Mouse (Mus musculus) liver, embryonic 13.5 days (tissue): ENCODE results near the gene Fggy. TPM values are rescaled to one million over a fixed set of nuclear protein-coding genes. Genes with fewer than 3 reads are reported as not detected.

Source experiments
- ATAC-seq: fragments of 200-750 bp; cut with Nextera tagmentation; 2 replicates; pipeline ENCODE4 v1.8.0; 2017; ENCODE audit warnings: low read depth, mild to moderate bottlenecking, moderate number of reproducible peaks, moderate library complexity
- DNase-seq: peaks from one replicate; pipeline ENCODE4 v3.0.0; 2022
- H3K27ac ChIP-seq: fragments of 300-500 bp; sonication (generic); 2 replicates; pipeline ENCODE4 v1.5.1; 2015; ENCODE audit warnings: moderate library complexity, mild to moderate bottlenecking, inconsistent platforms
- H3K27me3 ChIP-seq: fragments of 300-500 bp; sonication (generic); 2 replicates; pipeline ENCODE4 v1.6.1; 2015; ENCODE audit warnings: mild to moderate bottlenecking, inconsistent platforms
- H3K36me3 ChIP-seq: fragments of 300-500 bp; sonication (generic); 2 replicates; pipeline ENCODE4 v1.6.1; 2015; ENCODE audit warnings: mild to moderate bottlenecking, inconsistent platforms
- H3K4me1 ChIP-seq: fragments of 300-500 bp; sonication (generic); replicated peaks from 2 replicates; pipeline ENCODE4 v1.6.1; 2015; ENCODE audit warnings: inconsistent platforms
- H3K4me2 ChIP-seq: fragments of 300-500 bp; sonication (generic); 2 replicates; pipeline ENCODE4 v1.6.1; 2015; ENCODE audit warnings: inconsistent platforms, mild to moderate bottlenecking, moderate library complexity
- H3K4me3 ChIP-seq: fragments of 300-500 bp; sonication (generic); replicated peaks from 2 replicates; pipeline ENCODE4 v1.5.1; 2015; ENCODE audit warnings: mild to moderate bottlenecking, inconsistent platforms
- H3K9ac ChIP-seq: fragments of 300-500 bp; sonication (generic); 2 replicates; pipeline ENCODE4 v1.6.1; 2015; ENCODE audit warnings: mild to moderate bottlenecking, inconsistent platforms
- H3K9me3 ChIP-seq: fragments of 300-500 bp; sonication (generic); replicated peaks from 2 replicates; pipeline ENCODE4 v1.6.1; 2016; ENCODE audit warnings: inconsistent platforms
- WGBS: fragments of 180-500 bp; shearing (Covaris S2); methylation state at CpG from one replicate; pipeline ENCODE4 v1.1.7; 2015; ENCODE audit not compliant: insufficient replicate concordance; 5-methylcytosine and 5-hydroxymethylcytosine counted together
- polyA plus RNA-seq: library from polyadenylated mRNA; unstranded; fragments of >200 nt; fragmentation: Nextera tagmentation; extraction: Ambion mirVana; gene quantifications from 2 replicates; pipeline ENCODE4 v1.2.1, GENCODE M21; 2015

The Fggy gene
- polyA plus RNA-seq: 13.9 and 14.8 TPM in 2 replicates

DNA sequence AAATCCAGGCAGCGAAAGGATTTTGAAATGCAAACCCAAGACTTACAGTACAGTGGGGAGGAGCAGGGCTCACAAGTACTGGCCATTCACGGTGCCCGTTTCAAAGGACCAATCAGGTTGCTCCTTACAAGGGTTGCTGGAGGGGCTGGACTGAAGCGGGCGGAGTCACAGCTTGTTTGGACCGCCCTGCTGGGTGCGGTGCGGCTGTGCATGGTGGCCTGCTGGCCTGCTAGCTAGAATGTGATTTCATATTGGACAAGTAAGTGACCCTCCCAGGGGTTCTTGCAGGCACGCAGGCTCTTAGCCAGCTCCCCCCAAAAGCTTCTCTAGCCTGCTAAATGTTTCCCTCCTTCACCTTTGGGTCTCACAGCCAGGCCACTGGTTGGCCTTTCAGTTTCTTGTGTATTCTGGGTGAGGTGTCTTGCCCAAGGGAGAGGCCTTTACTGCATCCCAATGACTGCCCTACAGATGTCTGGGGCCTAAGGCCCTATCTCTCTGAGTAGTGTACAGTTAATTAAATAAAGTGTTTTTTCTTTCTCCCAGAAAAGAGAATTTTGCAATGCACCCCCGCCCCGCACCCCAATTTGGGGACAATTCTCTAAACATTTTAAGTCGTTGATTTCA lies at the start of gene Fggy:
Fggy (plus strand) TSS at position 175 of the 624 bp plus-strand sequence.
- DNase-seq (peak; percentile 83), ATAC-seq (peak; percentile 100)
- H3K36me3 ChIP-seq: no peaks in the 10 kb centered on the region
- peak within 1 kb of the TSS; percentile 51; the same call in 1 of the 2 replicates for H3K27ac ChIP-seq
- H3K4me2 ChIP-seq: peak within 1 kb of the TSS; percentile 58
- H3K4me1 ChIP-seq: peaks cover 12% of the 10 kb centered on the region
- no peaks in the 10 kb centered on the region for H3K27me3 ChIP-seq
- H3K4me3 ChIP-seq: peak within 1 kb of the TSS; percentile 48
- peak within 1 kb of the TSS; percentile 31 for H3K9ac ChIP-seq
- 27% methylated on average over 12 of the region's 12 CpGs for WGBS
- H3K9me3 ChIP-seq: no peaks in the 10 kb centered on the region

DNA sequence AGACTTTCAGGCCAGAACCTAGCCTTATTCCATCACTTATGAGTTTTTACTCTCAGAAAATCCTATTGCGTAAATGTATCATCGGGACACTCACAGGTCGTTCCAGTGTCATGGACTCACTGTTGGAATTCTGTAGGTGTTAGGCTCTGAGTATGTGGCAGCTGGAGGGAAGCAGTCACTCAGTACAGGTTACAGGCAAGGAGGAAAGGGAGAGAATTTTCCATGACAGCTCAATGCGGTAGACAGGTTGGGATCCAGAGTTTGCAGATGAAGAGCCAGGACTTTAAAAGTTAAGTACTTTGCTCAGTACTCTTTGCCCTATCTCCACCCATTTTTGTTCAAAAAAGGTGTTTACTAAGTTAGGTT lies 49.4 kb upstream of the Fggy start:
- WGBS: 78% methylated on average over 4 of the region's 4 CpGs
- no peak overlapping the region for H3K9ac ChIP-seq
- ATAC-seq (no peak), DNase-seq (no peak)
- H3K4me2 ChIP-seq: no peak overlapping the region
- no peaks in the 10 kb centered on the region for H3K27me3 ChIP-seq
- no peak overlapping the region for H3K27ac ChIP-seq
- H3K36me3 ChIP-seq: no peaks in the 10 kb centered on the region
- no peak overlapping the region for H3K4me3 ChIP-seq
- H3K4me1 ChIP-seq: no peaks in the 10 kb centered on the region
- H3K9me3 ChIP-seq: no peaks in the 10 kb centered on the region

DNA sequence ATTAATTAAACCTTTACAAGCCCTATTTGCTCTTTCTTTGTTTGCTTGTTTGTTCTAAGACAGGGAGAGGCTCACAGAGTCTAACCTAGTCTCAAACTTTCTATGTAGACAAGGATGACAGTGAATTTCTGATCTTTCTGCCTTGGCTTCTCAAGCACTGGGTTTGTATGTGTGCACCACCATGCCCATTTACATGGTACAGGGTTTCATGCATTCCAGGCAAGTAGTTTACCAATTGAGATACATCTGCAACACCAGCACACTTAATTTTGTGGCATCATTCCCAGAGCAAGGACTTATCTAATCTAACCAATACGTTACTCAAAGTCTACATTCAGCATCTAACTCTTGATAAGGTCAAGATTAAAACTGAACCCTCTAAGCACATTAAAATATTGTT lies 38.9 kb upstream of the Fggy start:
- H3K27ac ChIP-seq: no peak overlapping the region
- H3K4me2 ChIP-seq: no peak overlapping the region
- ATAC-seq (no peak), DNase-seq (no peak)
- H3K4me1 ChIP-seq: no peaks in the 10 kb centered on the region
- no peaks in the 10 kb centered on the region for H3K27me3 ChIP-seq
- no peak overlapping the region for H3K9ac ChIP-seq
- H3K36me3 ChIP-seq: no peaks in the 10 kb centered on the region
- 58% methylated on average over 1 of the region's 1 CpGs for WGBS
- H3K4me3 ChIP-seq: no peak overlapping the region
- no peaks in the 10 kb centered on the region for H3K9me3 ChIP-seq

DNA sequence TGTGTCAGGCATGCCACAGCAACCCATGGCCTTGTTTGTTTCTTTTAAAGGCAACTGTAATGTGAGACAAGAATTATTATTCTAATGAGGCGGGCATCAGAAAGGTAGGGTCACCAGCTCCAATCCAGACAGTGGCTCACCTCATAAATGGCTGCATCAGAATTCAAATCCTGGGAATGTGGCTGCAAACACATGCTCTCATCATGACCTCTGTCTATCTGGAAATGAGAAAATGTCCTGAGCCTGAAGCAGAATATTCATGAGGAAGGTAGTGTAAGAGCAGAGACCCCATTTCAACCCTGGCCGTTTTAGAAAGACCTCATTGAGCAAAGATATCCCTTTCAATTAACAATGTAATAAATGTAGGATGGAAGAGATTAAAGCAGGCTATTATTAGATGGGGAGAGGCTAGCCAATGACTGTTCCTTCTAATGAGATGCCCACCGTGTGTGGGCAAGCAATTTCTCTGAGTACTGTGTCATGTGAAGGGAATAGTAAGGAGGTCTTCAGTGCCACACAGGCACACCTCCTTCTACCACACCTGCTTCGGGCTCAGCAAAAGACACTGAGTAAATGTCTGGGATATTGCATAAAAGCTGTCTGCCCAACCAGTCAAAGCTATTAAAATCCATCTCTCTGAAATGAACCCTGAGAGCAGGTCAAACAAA lies 37.2 kb upstream of the Fggy start:
- no peak overlapping the region for H3K27ac ChIP-seq
- H3K9ac ChIP-seq: no peak overlapping the region
- H3K4me2 ChIP-seq: no peak overlapping the region
- no peaks in the 10 kb centered on the region for H3K9me3 ChIP-seq
- H3K27me3 ChIP-seq: no peaks in the 10 kb centered on the region
- H3K4me3 ChIP-seq: no peak overlapping the region
- no peaks in the 10 kb centered on the region for H3K4me1 ChIP-seq
- DNase-seq (no peak), ATAC-seq (no peak)
- 57% methylated on average over 4 of the region's 4 CpGs for WGBS
- no peaks in the 10 kb centered on the region for H3K36me3 ChIP-seq

DNA sequence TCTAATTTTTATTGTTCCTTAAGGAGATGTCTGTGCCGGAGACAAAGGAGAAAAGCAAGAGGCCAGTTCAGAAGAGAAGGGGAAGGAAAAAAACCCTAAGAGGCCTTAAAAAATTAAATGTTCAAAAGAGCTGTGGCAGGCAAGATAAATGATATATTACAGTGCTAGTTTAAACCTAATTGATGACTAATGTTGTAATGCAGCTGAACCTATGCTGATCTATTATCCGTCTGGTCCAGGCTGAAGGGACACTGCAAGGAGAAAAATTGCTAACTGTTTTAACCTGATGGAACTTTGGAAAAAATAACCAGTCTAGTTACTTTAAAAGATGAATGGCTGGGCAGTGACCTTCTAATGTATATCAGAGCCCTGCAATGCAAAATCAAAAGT lies 36.7 kb upstream of the Fggy start:
- Histone ChIP-seq H3K4me1 (no peaks in the 10 kb centered on the region), H3K4me2 (no peak overlapping the region), H3K4me3 (no peak overlapping the region), H3K9me3 (no peaks in the 10 kb centered on the region), H3K27ac (no peak overlapping the region), H3K36me3 (no peaks in the 10 kb centered on the region), H3K27me3 (no peaks in the 10 kb centered on the region), H3K9ac (no peak overlapping the region)
- WGBS: 71% methylated on average over 2 of the region's 2 CpGs
- ATAC-seq (no peak), DNase-seq (no peak)

DNA sequence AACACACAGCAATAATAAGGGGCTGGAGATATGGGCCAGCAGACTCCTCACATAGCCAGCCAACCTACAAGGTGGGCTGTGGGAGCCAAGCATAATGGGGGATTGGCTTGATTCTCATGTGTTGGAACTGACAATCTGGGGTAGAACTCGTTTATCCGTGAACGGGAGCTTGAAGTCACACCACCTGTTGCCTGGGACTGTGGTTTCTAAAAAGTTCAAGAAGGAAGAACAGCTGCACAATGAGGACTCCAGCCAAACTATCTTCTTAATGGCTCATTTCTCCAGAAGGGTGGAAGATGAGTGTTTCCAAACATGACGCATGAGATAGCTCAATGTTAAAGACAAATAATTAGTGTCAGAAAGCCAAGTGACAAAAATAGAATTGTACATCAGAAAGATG lies 30.7 kb upstream of the Fggy start:
- H3K36me3 ChIP-seq: no peaks in the 10 kb centered on the region
- no peak overlapping the region for H3K9ac ChIP-seq
- no peak overlapping the region for H3K27ac ChIP-seq
- 72% methylated on average over 4 of the region's 4 CpGs for WGBS
- no peak overlapping the region for H3K4me2 ChIP-seq
- no peaks in the 10 kb centered on the region for H3K27me3 ChIP-seq
- H3K9me3 ChIP-seq: no peaks in the 10 kb centered on the region
- DNase-seq (no peak), ATAC-seq (no peak)
- H3K4me1 ChIP-seq: no peaks in the 10 kb centered on the region
- H3K4me3 ChIP-seq: no peak overlapping the region

DNA sequence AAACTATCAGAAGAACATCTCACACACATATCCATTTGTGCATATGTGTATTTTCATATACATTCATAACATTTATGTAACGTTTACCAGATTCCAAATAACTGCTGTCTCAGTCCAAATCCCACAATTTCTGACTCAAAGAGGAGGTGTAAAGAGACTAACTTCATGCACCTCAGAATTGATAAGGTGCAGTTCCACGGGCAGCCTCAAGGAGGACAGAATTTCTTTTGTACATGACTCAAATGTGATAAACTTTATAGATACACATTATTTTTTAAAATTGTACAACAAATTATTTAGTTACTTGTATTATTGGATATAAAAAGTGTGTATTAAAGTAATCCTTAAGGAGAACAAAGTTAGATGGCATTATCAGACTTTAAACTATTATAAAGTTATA lies 26.6 kb upstream of the Fggy start:
- WGBS: 47% methylated on average over 2 of the region's 2 CpGs

DNA sequence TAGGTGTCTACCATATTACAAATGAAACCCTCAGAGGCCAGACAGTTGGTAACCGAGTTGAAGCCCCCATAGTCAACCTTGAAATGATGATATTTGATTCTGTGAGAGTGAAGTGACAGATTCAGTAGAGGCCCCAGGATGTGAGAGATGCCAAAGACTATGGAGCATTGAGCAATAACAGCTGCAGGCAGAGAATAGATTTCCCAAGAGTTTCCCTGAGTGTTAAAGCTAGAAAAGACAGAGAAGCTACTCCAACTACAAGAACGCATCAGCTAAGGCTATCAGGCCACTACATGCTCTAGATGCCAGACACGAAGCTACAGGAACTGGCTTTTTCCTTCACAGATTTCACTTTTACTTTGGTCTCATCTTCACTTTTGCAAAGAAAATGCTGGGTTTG lies 23.4 kb upstream of the Fggy start:
- no peak for ATAC-seq
- Histone ChIP-seq H3K27ac (no peak overlapping the region), H3K9me3 (no peaks in the 10 kb centered on the region), H3K27me3 (no peaks in the 10 kb centered on the region), H3K4me1 (no peaks in the 10 kb centered on the region), H3K4me3 (no peak overlapping the region), H3K9ac (no peak overlapping the region), H3K4me2 (no peak overlapping the region), H3K36me3 (no peaks in the 10 kb centered on the region)
- 58% methylated on average over 3 of the region's 3 CpGs for WGBS
- DNase-seq: no peak

More for the DNA sequence above, 26.6 kb upstream of the Fggy start:
- Histone ChIP-seq H3K9me3 (no peaks in the 10 kb centered on the region), H3K4me1 (no peaks in the 10 kb centered on the region), H3K4me2 (no peak overlapping the region), H3K27me3 (no peaks in the 10 kb centered on the region), H3K4me3 (no peak overlapping the region), H3K27ac (no peak overlapping the region), H3K9ac (no peak overlapping the region), H3K36me3 (no peaks in the 10 kb centered on the region)
- no peak for ATAC-seq
- DNase-seq: no peak

DNA sequence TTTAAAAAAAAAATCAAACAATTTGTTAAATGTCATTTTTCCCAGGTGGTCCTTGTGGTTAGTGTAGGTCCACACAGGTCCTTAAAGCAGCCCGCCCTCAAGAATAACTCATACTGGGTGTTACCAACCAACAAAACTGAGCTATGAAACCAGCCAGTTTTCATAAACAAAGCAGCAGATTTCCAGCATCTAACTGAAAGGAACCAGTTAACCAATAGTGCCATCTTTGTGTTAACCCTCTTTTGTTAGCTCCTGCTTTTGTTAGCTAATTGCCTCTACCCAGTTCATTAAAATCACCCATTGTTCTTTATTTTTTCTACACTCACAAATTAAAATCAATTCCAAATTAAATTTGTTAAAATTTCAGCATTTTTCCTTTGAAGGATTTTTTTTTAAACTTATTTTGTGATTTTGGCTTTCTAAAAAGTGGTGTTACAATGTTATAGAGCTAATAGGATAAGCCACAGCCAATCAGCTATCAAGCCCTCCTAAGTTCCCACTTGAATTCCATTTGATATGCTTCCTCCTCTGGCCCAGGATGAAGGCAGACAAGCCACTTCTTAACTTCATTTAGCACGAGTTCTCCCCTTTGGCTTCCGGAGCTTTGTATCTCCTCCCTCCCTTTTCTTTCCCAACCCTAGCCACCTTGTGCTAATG lies 15.8 kb upstream of the Fggy start:
- Histone ChIP-seq H3K9me3 (no peaks in the 10 kb centered on the region), H3K4me1 (no peaks in the 10 kb centered on the region), H3K4me3 (no peak overlapping the region), H3K27me3 (no peaks in the 10 kb centered on the region), H3K36me3 (no peaks in the 10 kb centered on the region), H3K4me2 (no peak overlapping the region), H3K27ac (no peak overlapping the region), H3K9ac (no peak overlapping the region)
- ATAC-seq: no peak
- WGBS: 56% methylated on average over 3 of the region's 3 CpGs
- no peak for DNase-seq

DNA sequence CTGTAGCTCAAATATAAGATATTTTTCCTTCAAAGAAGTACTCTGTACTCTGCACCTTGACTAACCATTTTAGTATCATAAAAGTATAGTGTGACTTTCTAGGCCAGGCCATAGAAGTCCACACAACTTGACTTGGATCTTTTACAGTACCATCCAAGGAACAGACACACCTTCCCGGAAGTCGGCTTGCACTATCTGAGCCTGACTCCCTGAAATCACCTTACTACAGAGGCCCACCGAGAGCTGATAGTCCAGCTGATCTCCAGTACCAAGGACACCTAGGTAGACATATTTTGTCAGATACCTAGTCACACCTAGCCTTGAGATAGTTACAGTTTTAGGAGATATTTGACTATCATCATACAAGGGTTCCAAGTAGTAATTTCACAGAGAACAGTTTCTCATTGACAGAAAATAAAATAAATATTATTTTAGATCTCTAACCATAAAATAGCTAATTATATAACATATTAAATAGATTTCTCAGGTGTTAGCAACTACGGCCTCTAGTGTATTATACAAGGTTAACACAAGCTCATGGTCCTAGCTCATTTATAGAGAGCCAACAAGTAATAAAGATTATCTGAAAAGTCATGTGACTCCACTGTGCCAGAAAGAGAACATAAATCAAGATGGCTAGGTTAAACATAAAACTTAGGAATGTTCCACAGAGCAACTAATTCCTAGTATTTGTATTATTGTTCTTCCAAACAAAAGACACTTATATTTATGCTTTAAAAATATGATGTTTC lies 15.1 kb upstream of the Fggy start:
- no peak for ATAC-seq
- WGBS: 68% methylated on average over 4 of the region's 4 CpGs
- no peaks in the 10 kb centered on the region for H3K27me3 ChIP-seq
- H3K9ac ChIP-seq: no peak overlapping the region
- H3K36me3 ChIP-seq: no peaks in the 10 kb centered on the region
- H3K27ac ChIP-seq: no peak overlapping the region
- H3K4me1 ChIP-seq: no peaks in the 10 kb centered on the region
- H3K9me3 ChIP-seq: no peaks in the 10 kb centered on the region
- no peak overlapping the region for H3K4me2 ChIP-seq
- DNase-seq: no peak
- H3K4me3 ChIP-seq: no peak overlapping the region

DNA sequence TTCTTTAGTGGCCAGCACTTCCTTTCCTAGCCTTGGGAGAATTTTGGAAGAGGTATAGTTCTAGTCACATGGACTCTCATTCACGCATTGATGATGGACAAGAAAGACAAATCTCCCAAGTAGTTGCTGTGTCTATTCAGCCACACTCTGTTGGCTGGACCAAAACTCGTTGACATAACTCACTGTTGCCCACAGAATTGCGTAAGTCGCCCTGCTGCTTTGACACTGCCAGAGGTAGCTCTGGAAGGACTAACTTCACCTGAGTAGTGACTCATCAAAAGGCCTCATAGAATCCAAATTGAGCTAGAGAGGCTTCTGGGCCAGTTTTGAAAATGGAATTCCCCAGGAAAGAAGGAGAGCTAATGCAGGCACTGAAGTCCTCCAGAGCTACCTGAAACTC lies 13.8 kb upstream of the Fggy start:
- 53% methylated on average over 4 of the region's 4 CpGs for WGBS

More for the DNA sequence above, 13.8 kb upstream of the Fggy start:
- Histone ChIP-seq H3K27me3 (no peaks in the 10 kb centered on the region), H3K4me3 (no peak overlapping the region), H3K4me2 (no peak overlapping the region), H3K9ac (no peak overlapping the region), H3K9me3 (no peaks in the 10 kb centered on the region), H3K27ac (no peak overlapping the region), H3K4me1 (no peaks in the 10 kb centered on the region), H3K36me3 (no peaks in the 10 kb centered on the region)
- ATAC-seq (no peak), DNase-seq (no peak)
